Mouse (Mus musculus) cerebellum, postnatal 25 days (tissue): Measurements from ENCODE around the gene Fbxl15.
A peak's percentile ranks its signal among the peaks of the same experiment; 100 is the strongest.

Source experiments
- DNase-seq, 2 experiments: peaks; one replicate each; pipeline ENCODE4 v3.0.0; 2021; ENCODE audit warnings: mixed read lengths in 2 of 2

Fbxl15 gene

DNA sequence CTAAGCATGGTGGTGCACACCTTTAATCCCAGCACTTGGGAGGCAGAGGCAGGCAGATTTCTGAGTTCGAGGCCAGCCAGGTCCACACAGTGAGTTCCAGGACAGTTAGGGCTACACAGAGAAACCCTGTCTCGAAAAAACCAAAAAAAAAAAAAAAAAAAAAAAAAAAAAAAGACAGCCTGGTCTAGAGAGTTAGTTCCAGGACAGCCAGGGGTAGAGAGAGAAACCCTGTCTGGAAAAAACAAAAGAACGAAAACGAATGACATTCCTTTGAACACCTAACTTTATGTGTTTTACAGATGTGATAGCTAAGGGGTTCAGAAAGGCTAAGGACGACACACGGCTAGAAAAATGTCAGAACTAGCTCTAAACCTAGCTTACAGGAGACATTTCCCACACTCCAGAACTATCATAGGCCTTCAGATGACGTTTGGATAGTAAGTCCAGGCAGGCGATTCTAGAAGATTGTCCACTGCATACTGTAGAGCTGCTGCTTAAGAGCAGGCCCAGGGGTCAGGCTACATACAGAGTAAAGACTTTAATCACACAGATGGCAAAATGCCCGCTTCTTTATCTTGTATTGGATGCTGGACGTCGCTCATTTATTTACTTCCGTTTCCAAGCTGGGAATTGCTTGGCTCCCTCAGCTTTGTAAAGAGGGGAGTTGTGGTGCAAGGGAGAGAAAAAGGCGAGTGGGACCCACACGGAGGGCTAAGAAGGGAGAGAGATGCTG, 20.1 kb downstream of the Fbxl15 start:
- peak in 1 of 2 experiments; percentile 41 for DNase-seq

DNA sequence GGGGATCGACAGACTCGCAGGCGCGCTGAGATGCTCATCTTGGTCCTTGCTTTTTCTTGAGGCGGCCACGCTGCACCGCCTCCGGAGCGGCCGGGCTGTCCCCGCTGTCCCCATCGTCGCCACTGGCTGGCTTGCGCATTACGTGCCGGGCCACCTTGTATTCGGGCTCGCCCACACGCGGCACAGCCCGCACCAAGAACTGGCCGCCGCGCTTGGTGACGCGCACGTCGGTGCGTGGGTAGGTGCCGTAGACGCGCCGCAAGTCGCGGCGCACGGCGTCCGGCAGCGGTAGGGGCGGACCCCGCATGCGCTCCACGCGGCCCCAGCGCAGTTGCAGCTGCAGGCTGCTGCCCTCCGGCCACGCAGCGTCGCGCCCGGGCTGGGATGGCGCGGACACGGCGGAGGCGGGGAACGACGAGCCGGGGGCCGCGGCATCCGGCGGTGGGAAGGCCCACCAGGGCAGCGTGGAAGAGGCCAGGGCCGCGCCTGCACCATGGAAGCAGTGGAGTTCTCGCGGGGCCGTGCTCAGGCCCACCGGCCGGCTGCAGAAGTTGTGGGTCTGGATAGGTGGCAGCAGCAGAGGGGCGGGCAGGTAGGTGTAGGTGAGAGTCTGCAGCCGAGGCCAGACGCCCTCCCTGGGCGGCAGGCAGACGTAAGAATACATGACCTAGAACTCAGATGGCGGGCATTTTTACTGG, 20.9 kb downstream of the Fbxl15 start:
- DNase-seq: peak; percentile 92 to 95

DNA sequence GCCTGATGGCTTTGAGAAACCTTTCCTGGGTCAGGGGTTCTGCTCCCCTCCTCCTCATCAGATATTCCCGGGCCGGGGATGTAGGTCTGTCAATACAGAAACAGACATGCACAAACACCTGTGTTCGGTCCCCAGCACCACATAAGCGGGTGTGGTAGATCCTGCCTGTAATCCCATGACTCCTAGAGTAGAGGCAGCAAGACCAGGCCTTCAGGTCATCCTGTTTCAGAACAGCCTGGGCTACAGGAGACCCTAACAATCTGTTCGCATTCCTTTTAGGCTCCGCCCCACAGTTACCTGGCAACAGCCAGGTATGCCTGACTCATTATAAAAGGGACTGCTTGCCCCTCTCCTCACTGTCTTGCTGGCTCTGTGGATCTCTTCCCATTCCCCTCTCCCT, 21.6 kb downstream of the Fbxl15 start:
- DNase-seq: no peak

DNA sequence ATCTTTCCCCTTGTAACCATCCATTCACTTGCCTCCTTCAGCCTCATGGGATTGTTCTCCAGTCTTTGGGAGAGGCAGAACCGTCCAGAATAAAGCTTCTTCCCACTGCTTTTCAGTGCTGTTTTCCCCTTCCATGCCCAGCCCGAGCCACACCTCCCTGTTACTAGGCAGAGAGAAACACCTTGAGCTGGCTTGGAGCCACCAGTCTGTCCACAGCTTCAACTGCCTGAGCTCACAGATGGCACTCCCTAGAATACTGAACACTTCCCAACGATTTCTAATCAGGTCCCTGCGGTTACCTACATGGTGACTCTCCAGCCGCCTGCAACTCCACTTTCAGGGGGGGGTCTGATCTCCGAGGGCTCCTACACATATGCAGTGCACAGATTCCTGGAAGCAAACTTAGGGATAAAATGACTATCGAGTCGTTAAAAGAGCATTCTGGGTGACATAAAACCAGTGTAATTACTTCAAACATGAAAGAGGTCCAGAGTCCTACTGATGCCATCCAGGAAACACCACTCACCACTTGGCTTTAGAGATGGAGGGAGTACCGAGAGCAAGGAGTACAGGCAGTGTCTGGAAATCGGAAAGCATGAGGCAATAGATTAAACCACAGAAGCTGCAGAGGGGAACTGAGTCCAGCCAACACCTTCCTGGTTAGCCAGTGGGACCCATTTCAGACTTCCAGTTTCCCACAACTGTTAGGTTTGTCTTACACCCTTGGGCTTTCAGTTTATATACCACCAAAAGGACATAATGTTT, 22.4 kb downstream of the Fbxl15 start, which contains the start of gene 2310034G01Rik:
Gene 2310034G01Rik, minus strand, starts transcription at position 135 of the 765 bp plus-strand sequence.
- DNase-seq: peak; percentile 49 to 74

DNA sequence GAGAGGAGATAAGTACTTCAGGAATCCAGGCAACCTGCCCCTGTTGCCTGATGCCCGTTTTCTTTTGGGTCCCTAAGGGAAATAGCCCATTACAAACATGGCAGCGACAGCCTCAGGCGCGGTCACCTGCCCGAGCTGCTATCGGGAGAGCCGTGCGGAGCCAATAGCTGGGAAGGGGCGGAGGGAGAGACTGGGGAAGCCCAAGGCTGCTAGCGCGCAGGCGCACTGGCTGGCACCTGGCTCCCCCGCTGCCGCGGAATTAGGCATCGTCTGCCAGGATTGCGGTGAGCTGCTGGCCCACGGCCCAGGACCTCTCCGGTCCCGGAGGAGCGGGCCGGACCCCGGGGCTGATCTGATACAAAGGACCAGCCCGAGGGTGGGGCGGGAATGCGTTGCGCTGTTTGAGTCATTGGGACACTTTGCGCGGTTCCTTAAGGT, 28.7 kb downstream of the Fbxl15 start:
- DNase-seq: peak; percentile 95 to 97

DNA sequence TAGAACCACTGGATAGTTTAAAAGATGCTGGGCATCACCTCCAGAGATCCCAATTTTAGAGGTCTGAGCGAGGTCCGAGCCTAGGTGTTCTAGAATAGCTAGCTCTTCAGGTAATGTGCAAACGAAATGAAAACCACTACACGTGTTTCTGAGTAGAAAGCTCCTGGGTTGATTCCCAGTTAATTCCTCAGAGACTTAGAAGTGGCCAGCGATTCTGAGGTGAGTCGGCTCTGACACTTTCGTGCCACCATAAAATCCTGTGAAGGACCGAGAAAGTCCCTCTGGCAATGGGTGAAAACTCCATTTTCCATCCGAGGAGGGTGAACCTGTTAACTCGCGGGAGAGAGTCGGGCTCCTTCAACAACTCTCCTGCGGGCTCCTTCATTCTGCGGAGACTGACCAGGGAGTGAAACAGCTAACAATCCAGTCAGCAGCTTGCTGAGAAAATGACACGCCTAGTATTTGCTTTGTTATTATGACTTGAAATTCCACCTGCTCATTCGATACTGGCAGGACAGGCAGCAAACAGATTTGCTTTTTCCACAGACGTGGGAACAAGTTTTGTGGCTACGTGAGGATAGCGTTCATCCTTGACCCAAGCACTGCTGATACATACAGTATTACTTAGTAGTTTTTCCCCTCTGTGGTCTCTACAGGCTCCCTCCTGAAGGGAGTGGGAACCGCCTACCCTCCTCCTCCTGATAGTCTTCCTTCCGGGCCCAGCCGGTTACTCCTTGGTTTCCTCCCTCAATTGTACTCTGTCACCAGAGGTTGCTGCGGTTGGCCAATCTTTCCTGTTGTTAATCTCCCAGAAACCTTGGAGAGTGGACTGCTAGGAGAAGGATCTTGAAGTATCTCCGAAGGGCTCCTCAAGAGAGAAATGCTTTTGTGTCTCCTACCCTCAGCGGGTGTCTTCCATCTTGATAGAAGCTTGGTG, 29.6 kb downstream of the Fbxl15 start:
- DNase-seq: no peak

DNA sequence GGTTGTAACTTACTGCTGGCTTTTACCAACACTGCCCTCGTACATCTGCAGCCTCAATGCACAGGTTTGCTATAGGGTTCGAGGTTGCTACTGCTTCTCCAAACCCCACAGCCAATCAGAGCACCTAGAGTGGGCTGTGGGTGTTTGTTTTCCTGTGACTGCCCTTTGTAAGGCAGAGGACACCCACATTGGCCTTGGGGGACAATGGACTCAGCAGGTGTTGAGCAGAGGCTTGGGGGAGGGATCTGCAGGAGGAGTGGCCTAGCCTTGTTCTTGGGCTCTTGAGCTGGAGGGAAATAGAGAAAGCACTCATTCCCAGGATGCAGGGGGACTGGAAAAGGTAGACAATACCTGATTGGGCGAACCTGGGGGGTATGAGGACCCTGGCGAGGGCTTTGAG, 30.4 kb downstream of the Fbxl15 start:
- DNase-seq: no peak

DNA sequence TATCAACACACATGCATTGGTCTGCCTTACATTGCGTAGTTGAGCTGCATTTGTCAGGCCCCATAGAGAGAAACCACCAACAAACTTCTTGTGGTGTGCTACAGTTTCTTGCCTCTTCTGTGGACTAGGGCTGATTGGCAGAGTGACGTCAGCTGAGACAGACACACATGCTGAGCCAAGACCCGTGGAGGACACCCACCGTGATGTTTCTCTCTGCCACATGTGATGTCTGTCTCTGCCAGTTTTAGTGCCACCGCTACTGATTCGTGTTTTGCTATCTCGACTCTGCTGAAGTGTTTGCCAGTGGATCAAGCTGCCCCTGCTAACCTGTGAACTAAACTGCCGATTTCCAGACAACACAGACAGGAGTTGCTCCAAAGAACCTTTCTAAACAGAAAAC, 34.1 kb downstream of the Fbxl15 start:
- no peak for DNase-seq

DNA sequence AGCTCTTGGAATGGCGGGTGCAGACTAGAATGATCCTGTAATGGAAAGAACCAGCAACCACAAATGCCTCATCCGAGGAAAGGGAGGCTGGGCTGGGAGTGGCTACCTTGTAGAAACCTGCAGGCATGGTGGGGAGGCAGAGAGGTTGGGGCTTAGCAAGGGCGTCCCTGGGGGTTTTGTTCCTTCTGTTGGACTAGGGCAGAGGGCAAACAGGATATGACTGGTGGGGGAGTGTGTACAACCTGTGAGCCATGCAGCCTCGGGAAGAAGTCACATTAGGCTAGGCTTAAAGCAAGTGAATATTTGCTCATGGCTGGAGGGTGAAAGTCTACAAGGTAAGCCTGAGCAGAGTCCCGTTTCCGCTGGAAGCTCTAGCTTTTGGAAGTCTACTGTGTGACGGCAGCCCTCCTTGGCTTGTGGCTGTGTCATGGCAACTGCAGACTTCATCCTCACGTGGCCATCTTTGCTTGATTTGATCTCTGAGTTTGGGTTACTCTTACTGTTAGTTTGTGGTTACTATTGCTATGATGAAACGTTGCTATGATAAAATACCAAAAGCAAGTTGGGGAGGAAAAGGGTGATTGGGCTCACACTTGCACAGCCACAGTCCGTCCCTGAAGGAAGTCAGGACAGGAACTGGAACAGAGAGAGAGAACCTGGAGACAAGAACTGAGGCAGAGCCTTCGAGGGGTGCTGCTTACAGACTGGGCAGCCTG, 35.5 kb downstream of the Fbxl15 start:
- DNase-seq: no peak

DNA sequence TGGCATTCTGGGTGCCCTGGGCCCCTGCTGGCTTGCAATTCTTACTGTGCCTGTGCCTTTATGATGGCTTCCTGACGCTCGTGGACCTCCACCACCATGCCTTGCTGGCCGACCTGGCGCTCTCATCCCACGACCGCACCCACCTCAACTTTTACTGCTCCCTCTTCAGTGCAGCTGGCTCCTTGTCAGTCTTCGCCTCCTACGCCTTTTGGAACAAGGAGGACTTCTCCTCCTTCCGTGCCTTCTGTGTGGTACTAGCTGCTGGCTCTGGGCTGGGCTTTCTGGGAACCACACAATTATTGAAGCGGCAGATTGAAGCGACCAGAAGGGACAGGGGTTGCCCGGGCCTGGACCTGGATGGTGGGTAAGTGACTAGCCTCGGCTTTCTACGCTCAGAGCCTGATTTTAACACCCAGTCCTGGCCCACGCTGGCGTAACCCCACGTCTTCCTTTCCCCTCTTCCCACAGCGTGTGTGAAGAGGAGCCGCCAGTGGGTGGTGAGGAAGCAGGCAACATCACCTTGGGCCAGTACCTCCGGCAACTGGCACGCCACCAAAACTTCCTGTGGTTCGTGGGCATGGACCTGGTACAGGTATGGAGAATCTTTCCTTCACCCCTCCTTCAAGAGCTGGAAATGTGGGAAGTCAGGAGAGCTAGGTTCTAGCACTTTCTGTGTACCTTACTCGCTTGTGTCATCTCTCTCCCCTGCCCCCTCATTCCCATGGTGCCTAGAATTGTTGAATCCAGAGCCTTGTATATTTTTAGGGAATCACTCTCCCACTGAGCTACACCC, 40.0 kb downstream of the Fbxl15 start:
- no peak for DNase-seq

DNA sequence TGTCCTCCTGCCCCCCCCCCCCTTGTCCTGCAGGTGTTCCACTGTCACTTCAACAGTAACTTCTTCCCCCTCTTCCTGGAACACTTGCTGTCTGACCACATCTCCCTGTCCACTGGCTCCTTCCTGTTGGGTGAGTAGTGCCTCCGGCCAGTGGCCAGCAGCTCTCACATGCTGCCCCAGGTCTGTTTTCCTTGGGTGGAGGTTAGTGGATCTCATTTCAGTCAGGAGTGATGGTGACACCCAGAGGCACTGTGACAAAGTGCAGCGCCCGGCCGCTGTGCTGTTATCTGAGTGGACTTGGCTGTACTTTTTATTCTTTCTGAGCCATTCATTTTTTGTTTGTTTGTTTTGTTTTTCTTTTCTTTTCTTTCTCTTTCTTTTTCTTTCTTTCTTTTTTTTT, 41.2 kb downstream of the Fbxl15 start:
- DNase-seq: peak; percentile 76 to 83

DNA sequence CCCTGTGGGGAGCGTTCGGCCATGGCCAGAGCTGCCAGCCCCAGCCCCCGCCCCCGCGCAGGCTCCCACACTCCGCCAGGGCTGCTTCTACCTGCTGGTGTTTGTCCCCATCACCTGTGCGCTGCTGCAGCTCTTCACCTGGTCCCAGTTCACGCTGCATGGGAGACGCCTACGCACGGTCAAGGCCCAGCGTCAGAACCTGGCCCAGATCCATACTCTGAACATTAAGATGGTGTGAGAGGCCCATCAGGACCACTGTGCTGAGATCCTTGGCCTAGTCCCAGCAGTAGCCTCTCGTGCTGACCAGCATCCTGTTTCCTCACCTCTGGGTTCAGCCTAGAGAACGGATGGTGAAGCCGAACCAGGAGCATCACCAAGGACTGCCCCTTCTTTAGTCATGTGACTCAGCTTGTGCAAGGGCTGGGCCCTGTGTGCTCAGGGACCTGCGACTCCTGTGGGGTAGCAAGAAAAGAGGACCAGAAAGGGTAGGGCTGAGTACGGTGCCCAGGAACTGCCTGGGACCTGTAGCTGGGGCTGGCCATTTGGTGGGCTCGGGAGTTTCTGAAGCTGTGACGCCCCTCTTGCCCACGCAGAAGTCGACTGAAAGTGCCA, 46.6 kb downstream of the Fbxl15 start:
- DNase-seq: peak; percentile 44 to 48

DNA sequence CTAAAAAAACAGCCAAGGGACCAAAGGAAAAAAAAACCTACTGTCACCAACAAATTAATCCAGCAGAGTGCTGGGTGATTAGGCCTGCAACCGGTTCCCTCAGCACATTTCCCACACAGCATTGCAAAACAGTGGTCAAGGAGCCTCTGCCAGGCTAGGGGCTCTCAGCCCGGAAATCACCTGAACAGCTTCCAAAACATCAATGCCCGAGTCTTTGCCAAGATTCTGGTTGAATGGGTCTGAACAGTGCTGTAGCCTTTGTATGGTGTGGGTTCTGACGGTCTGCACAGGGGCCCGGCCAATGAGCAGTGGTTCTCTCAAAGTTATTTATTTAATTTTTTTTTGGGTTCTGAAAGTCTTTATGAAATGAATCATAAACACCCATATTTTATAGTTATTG, 47.5 kb downstream of the Fbxl15 start:
- peak in 1 of 2 experiments; percentile 42 for DNase-seq

DNA sequence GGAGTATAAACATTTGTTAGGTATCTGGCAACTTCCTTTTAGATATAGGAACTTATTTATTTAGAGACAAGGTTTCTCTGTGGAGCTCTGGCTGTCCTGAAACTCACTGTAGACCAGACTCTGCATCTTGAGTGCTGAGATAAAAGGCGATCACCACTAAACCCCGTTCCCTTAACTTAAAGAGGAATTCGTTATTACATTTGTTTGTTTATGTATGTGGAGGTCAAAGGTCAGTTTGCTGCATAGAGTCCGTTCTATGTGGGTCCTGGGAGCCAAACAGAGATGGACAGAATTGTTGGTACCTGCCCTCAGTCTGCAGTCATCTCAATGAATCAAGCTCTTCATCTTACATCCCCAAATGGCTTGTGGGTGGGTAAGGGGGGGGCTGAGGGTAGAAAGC, 47.9 kb downstream of the Fbxl15 start:
- DNase-seq: no peak
